Mouse (Mus musculus) adrenal gland, postnatal 25 days (tissue): ENCODE measurements around the gene Eif3m. TPM values are rescaled to one million over a fixed set of nuclear protein-coding genes. Genes with fewer than 3 reads are reported as not detected.

ENCODE experiments used
- DNase-seq: peaks from one replicate; pipeline ENCODE4 v3.0.0; 2021; ENCODE audit warnings: mixed read lengths
- total RNA-seq: library from RNA; stranded (reverse); gene quantifications from 2 replicates; pipeline ENCODE4 v1.2.3, GENCODE M21; 2021

The Eif3m gene
- total RNA-seq, 1 experiment from 2014 or later, result 150 TPM

GRCm38 (mm10) chr2:105016192-105016966 is 501 bp downstream of the Eif3m start:
- no peak for DNase-seq

DNA sequence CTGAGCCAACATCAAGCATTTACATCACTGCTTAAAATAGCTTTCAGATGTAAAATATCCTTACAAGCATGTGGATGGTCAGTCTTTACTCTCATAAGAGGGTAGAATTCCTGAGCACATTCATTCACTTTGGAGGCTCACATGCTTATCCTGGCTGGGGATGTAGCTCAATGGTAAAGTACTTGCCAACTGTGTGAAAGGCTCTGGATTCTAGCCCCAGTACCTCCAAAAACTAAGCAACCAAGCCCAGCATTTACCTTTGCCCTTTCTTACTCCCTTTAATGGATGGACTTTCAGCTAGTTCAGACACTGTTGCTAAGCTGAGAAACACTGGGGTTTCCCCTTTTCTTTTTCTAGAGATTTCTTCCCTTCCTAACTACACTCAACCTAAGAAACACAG is 9.6 kb downstream of the Eif3m start:
- no peak for DNase-seq

DNA sequence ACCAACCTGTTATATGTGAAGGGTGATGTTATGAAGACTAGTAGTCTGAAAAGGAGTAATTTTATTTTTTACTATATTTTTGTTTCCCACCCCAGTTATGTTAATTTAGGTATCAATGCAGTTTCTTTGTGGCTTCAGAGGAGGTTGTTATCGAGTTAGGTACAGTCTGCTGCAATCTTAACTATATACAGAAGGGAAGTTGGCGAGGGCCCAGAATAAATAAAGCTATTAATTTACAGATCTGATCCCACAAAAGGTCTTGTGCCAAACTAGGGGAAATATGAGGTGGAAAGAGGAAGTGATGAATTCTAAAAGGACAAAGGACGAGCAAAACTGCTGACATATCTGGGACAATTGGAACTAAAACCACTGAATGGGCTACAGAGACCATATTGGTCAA is 20.7 kb downstream of the Eif3m start:
- no peak for DNase-seq

DNA sequence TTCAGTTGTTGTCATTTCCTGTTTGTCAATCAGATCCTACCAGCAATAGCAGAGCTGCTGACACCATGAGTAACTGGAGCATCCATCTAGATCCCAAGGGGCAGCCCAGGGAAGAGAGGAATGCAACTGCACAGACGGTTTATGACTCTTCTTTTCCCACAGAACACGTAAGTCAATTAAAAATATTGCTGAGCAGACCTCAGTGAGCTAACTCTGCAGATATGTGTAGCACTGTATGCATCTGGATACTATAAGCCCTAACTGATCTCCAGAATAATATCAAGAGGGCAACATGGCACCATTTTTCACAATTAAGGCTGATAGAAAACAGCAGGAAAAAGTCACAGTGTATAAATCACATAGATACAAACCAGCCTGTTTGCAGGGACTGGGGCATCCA is 22.4 kb downstream of the Eif3m start:
- no peak for DNase-seq

GRCm38 (mm10) chr2:104988974-104989373 is 27.9 kb downstream of the Eif3m start:
- no peak for DNase-seq

- no peak for DNase-seq
Measured at GRCm38 (mm10) chr2:104985796-104986195, 31.1 kb downstream of the Eif3m start.

GRCm38 (mm10) chr2:104981712-104982111 is 35.2 kb downstream of the Eif3m start:
- DNase-seq, result no peak

GRCm38 (mm10) chr2:104964492-104964891 is 52.4 kb downstream of the Eif3m start:
- DNase-seq, result no peak

Other genes starting within 250 kb of the Eif3m start
- gene Qser1, start 200.3 kb downstream of the Eif3m start, total RNA-seq, result 29.0 and 29.6 TPM in 2 replicates
- 3.0 and 5.1 TPM in 2 replicates for gene Prrg4, start 167.2 kb downstream of the Eif3m start, total RNA-seq
- 4.5 and 7.9 TPM in 2 replicates for gene Ccdc73, start 149.3 kb downstream of the Eif3m start, total RNA-seq
- not detected in 2 replicates for gene Gm11060, start 74.9 kb upstream of the Eif3m start, total RNA-seq
- 1.7 and 1.8 TPM in 2 replicates for gene Wt1, start 109.4 kb upstream of the Eif3m start, total RNA-seq
- gene Them7, start 207.2 kb upstream of the Eif3m start, total RNA-seq, result 0.49 and 1.2 TPM in 2 replicates